Mouse (Mus musculus) heart, adult 2 months (tissue): ENCODE results near the gene Lars2.

Source experiments
- CTCF ChIP-seq: fragments of 200-600 bp; IDR thresholded peaks from 2 replicates; pipeline ENCODE4 v1.8.1; 2022; ENCODE audit warnings: antibody characterized with exemption, mild to moderate bottlenecking, moderate library complexity
- EP300 ChIP-seq: fragments of 200-500 bp; IDR thresholded peaks from 2 replicates; pipeline ENCODE4 v1.6.1; 2011; ENCODE audit warnings: low read depth, low read length, control low read depth; ENCODE audit not compliant: insufficient read depth

DNA sequence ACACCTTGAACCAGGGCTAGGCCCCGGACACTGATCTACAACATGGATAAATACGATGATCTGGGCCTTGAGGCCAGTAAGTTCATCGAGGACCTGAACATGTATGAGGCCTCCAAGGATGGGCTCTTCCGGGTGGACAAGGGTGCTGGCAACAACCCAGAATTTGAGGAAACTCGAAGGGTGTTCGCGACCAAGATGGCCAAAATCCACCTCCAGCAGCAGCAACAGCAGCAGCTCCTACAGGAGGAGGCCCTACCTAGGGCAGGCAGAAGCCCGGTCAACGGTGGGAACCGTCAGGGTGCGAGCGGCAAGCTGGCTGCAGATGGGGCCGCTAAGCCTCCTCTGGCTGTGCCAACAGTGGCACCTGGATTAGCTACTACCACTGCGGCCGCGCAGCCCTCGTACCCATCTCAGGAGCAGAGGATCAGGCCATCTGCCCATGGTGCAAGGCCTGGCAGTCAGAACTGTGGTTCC, 112.5 kb downstream of the Lars2 start:
- TF ChIP-seq CTCF (no peak), EP300 (no peak)
